Mouse (Mus musculus) left cerebral cortex, postnatal 4 days (tissue): ENCODE results near the gene Myoc. TPM values are rescaled to one million over a fixed set of nuclear protein-coding genes. Genes with fewer than 3 reads are reported as not detected.

Source experiments
- DNase-seq: peaks from one replicate; pipeline ENCODE4 v3.0.0-alpha.2; 2022
- intact Hi-C: fragments of 180-260 bp; cut with DNase I; formaldehyde crosslinking; loops from one replicate; pipeline ENCODE4 v1.15.1; 2025
- microRNA-seq: library from miRNA; unstranded; fragments of <30 nt; microRNA quantifications from one replicate; pipeline ENCODE4 v1.2.0, GENCODE M21; 2022
- total RNA-seq, 2 experiments: library from RNA; stranded (reverse); gene quantifications; 2 replicates each; pipeline ENCODE4 v1.2.3; 2021

Gene Myoc
- total RNA-seq, 2 experiments from 2014 or later, result 0.24 to 0.28 TPM

GRCm38 (mm10) chr1:162646083-162646686 lies 7.2 kb downstream of the Myoc start:
- no peak for DNase-seq
- intact Hi-C loops, result no loop called here

DNA sequence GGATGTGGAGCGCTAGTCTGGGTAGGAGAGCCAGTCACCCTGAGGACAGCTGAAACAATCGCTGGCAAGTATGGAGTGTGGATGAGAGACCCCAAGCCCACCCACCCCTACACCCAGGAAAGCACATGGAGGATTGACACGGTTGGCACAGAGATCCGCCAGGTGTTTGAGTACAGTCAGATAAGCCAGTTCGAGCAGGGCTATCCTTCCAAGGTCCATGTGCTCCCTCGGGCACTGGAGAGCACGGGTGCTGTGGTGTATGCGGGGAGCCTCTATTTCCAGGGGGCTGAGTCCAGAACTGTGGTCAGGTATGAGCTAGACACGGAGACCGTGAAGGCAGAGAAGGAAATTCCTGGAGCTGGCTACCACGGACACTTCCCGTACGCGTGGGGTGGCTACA lies 9.5 kb downstream of the Myoc start:
- no peak for DNase-seq
- intact Hi-C loops, result no loop called here

GRCm38 (mm10) chr1:162658119-162658518 lies 19.2 kb downstream of the Myoc start, which contains the start of gene Myocos:
Gene Myocos (minus strand): TSS chr1:162658219.
- DNase-seq, result no peak
- intact Hi-C loops, result no loop called here

DNA sequence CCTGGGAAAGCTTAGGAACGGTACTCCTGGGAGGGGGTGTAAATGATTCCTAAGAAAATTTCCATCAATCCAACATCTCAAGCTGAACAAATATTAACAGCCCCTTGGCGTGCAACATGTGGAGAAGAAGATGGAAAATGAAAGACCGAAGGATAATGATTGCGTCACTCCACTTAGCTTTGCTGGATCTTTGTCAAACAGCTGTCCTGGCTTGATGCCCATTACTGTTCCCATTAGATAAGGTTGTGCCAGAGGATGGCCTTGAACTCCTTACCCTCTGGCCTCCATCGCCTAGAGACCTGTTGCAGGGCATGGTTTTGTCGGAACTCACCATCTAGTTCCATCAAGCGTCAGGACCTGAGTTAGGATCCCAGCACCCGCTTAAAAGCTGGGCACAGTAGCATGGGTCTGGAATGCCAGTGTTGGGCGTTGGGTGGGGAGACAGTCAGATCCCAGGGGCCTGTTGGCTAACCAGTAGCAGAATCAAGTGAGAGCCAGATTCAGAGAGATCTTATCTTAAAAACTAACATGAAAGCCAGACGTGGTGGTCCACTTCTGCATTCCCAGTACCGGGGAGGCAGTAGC lies 21.4 kb downstream of the Myoc start:
- intact Hi-C loops, result no loop called here
- DNase-seq, result no peak

- DNase-seq, result peak; percentile 77
- intact Hi-C loops, result loop anchor here (5.0 kb wide), 1 partner anchor 83 kb away; no protein-coding TSS in a partner anchor
Observed at GRCm38 (mm10) chr1:162664826-162665475, 26.0 kb downstream of the Myoc start.

DNA sequence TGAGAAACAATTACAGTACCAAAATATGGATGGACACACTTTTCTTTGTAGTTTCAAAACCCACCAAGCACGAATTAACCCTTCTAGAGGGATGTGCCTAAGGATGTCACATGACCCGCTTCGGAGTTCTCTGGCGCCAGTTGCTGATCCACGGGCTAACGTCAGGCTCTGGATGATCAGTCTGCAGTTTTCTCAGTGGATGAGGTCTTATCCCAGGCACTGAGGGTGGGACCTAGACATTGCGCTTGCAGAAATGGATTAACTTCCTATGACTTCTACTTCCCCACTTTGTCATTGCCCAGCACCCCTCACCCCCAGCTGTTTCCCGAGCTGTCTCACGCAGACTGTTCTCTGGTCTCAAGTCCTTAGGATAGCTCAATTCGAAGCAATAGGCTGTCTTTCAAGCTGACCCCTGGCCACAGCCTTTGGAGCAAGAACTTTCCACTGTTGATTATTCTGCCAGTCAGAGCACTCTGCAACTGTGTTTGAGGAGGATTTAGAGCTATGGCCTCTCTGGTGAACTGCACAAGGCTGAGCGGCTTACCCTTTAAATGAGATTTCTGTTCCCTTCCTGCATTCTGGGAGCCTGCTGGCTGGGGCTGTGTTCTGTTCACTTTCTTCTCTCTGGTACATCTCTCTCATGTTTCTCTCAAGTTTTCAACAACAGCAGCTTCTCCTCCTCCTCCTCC lies 26.7 kb downstream of the Myoc start:
- intact Hi-C loops, result loop anchor here (5.0 kb wide), 1 partner anchor 83 kb away; no protein-coding TSS in a partner anchor

GRCm38 (mm10) chr1:162693721-162694120 lies 54.8 kb downstream of the Myoc start:
- intact Hi-C loops, result no loop called here

More for the DNA sequence above, 26.7 kb downstream of the Myoc start:
- DNase-seq, result no peak

GRCm38 (mm10) chr1:162697866-162698265 lies 58.9 kb downstream of the Myoc start:
- intact Hi-C loops, result no loop called here

More at GRCm38 (mm10) chr1:162693721-162694120, 54.8 kb downstream of the Myoc start:
- DNase-seq, result no peak

More at GRCm38 (mm10) chr1:162697866-162698265, 58.9 kb downstream of the Myoc start:
- DNase-seq, result no peak

Small RNA genes lying within 50 kb of the gene (microRNA-seq; reads per million reads assigned to microRNA genes)
- gene Gm27616, result not detected

Other genes with a start within 250 kb of the Myoc start
- gene Dnm3, start 161.1 kb upstream of the Myoc start, total RNA-seq, result 100 to 1,000 TPM; 107 to 110 TPM
- 10 to 100 TPM; 14.4 to 19.2 TPM for gene Mettl13, start 90.6 kb upstream of the Myoc start, total RNA-seq
- gene Vamp4, start 68.6 kb upstream of the Myoc start, total RNA-seq, result 10 to 100 TPM; 61.1 to 63.2 TPM
- not detected for gene Myocos, start 19.1 kb downstream of the Myoc start, total RNA-seq
- gene Prrc2c, start 101.4 kb downstream of the Myoc start, total RNA-seq, result 100 to 1,000 TPM; 224 TPM
- gene Fmo4, start 174.8 kb downstream of the Myoc start, total RNA-seq, result not detected
- 10 to 100 TPM; 28.6 to 30.7 TPM for gene Fmo1, start 227.5 kb downstream of the Myoc start, total RNA-seq